Mouse (Mus musculus): ENCODE results near the gene Blcap.
"Not testable (repeated sequence)": the region's sequence is repeated elsewhere in the genome, so short reads cannot be mapped to it uniquely, and the experiment has no call there.

Gene Blcap

DNA sequence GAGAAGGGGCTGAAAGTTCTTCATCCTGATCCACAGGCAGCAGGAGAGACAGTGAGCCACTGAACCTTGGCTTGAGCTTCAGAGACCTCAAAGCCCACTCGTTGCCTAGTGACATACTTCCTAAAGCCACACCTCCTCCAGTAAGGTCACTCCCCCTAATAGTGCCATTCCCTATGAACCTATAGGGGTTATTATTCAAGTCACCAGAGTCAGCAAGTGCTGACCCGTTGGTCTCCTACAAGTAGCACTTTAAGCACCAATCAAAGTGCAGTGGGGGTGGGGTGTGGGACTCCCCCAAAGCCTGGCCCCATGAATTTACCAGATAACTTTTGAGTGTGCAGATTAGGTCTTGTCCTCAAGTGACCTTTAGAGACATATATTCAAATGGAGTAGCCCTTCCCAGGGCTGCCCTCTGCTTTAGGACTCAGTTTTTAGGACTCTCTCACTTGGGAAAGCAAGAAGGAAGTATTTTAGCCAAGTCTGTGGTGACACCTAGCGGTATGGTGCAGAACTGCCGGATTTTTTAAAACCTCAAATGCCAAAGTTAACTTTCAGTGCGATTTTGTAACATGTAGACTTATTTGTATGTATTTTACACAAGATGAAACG lies at the start of gene Blcap:
Blcap (minus strand) TSS at position 51 of the 609 bp plus-strand sequence.
- ATAC-seq (ENCODE audit: insufficient number of reproducible peaks, low FRiP score, low TSS enrichment): no peak; the same call in 1 of the 2 replicates

DNA sequence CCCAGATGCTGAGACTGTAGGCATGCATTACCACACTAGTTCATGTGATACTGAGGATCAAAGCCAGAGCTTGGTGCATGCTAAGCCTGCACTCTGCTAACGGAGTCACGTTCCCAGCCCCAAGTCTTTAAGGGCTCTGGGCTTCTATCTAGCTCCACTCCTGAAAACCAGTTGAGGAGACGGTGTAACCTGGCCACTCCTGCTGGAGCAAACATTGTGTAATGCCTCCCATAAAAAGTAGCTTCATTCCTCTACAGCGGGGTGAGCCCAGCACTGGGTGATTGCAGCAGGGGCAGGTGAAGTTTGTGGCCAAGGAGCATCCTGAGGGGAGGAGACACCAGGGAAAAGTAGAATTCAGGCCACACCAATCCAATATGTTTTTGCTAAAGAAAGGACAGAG lies 47.3 kb upstream of the Blcap start:
- ATAC-seq (ENCODE audit: insufficient number of reproducible peaks, low FRiP score, low TSS enrichment): no peak

DNA sequence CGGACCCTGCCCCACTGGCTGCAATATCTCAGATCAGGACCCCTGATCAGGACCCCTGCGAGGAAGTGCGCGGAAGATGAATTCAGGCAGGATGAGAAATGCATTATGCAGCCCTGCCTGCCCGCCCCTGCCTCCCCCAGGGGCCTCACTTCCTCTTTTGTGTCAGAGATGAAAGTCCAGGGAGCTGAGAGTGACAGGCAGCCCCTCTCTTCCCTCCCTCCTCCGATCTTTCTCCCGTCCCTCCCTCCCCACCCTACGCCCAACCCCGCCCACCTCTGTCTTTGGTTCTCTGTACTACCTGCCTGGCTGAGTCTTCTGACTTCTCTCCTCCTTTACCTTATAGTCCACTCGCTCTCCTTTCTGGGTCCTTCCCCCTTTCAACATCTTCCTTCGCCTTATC lies 42.9 kb upstream of the Blcap start:
- ATAC-seq (ENCODE audit: insufficient number of reproducible peaks, low FRiP score, low TSS enrichment): no peak

DNA sequence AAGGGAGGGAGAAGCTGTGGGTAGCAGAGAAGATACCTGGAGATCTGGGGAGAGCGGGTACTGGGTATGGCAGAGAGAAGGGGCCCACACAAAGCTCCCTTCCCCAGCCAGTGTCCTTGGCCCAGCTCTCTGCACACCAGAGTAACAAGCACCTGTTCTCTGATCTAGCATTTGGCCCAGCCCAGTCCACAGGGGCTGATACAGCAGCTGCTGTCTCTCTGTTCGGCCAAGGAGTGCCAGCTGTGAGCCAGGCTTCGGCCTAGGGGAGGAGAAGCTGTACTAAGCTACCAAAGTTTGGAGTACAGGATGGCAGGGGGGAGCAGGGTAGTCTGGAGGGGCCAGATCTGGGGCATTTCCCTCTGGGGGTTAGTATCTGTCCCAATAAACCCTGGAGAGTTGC lies 40.7 kb upstream of the Blcap start:
- ATAC-seq (ENCODE audit: insufficient number of reproducible peaks, low FRiP score, low TSS enrichment): no peak

DNA sequence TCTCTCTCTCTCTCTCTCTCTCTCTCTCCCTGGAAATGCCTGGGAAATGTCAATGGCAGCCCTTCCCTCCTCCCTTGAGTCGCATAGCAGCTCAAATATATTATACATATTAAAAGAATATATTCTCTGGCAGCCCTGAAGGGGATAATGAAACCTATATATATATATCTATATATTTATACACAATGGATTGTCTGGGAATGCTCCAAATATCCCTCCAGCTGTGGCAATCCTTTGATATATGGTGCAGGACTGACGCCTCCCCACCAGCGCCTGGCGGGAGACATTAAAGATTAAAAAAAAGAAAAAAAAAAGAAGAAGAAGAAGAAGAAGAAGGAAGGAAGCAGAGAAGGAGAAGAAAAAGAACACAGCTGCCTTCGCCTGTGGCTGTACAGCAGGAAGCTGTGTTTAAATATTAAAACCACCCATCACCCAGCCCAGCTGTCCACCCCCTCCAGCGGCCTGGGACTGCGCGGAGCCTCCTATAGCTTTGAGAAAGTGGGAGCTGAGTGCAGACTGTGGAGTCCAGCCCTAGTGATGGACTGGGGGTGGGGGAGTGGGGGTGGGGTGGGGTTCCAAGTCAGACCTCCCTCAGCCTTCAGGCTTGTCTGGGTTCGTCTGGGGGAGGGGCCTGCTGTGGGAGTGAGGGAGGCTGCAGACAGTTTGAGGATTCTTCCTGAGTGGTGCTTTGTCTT lies 36.6 kb upstream of the Blcap start:
- no peak for ATAC-seq (ENCODE audit: insufficient number of reproducible peaks, low FRiP score, low TSS enrichment)

DNA sequence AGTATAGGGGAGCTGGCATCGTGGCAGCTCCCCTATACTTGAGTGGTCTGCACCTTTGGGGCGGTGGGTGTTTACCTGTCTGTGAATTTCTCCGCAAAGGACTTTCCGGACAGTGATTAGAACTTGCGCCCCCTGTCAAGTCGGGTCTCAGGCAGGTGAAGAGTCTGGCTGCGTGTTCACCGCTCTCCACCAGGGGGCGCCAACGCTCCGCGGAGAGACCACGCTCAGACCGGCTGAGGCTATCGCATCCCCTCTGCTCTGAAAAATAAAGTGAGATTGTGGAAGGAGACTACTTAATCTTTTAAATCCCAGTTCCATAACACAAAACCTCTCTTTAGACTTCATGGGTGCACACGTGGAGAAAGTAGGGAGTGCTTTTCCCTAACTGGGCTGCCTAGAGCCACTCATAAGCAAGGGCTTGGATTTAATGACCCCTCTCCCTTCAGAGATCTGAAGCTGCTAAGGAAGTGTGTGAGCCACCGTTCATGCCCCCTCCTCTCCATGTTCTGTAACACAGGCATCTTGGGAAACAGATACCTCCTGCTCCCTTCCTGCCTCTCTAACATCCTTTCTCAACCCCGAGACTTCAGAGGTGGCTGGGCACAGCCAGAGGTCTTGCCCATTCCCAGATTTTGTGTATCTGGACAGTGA lies 34.1 kb upstream of the Blcap start:
- peak; percentile 66; the same call in 1 of the 2 replicates for ATAC-seq (ENCODE audit: insufficient number of reproducible peaks, low FRiP score, low TSS enrichment)

DNA sequence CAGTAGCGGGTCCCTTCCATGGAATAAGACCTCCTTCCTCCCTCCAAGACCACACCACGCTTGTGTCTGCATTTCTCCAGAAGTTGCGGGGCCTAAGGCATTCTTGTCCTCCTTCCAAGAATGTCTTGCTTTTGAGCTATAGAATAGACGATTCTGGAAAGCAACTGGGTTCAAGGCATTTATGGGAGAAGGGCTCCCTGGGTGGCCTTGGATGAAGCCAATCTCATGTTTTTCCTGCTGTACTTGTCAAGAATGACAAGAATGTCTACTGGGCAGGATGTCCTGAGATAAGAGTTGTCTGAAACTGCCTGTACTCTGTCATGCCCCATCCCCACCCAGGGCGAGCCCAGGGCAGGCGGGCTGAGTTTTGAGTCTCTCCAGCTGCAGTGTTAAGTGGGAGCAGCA lies 30.4 kb upstream of the Blcap start:
- no peak for ATAC-seq (ENCODE audit: insufficient number of reproducible peaks, low FRiP score, low TSS enrichment)

DNA sequence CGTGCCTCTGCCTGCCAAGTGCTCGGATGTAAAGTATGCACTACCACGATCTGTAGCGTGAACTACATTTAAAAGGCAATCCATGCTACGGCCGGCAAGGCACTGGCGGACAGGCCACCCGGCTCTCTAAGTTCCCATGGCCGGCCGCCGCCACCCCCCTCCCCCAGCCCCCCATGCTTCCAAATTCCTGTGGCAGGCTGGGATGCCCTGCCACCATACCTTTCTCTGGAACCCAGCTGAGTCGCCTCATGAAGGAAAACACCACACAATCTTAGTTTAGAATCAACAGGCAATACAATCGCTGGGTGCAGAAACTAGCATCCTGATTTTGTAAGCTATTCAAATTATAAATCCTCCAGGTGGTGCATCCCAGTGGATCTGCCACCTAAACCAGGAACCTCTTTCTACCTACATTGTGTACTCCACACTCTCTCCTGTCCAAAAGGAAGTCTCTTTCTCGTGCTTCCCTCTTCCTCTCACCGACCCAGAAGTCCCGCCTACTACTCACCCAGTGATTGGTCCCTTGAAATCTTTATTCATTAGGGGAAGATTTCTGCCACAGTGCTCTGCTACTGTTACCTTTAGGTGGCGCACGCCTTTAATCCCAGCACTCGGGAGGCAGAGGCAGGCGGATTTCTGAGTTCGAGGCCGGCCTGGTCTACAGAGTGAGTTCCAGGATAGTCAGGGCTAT lies 25.9 kb upstream of the Blcap start:
- ATAC-seq (ENCODE audit: insufficient number of reproducible peaks, low FRiP score, low TSS enrichment): no peak

DNA sequence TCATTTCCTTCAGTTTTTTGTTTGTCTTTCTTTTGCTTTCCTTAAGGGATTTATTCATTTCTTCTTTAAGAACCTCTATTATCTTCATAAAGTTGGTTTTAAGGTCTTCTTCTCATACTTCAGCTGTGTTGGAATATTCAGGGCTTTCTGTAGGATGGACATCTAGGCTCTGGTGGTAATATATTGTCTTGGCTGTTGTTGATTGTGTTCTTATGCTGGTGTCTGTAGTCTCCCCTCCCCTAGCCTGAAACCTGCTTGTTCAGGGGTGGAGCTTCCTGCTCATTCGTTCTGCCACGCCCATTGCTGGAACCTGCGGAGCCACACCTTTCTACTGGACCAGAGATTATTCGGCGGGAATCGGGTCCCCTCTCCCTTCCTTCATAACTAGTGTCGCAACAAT lies 14.3 kb upstream of the Blcap start:
- not testable (repeated sequence) for ATAC-seq (ENCODE audit: insufficient number of reproducible peaks, low FRiP score, low TSS enrichment)

DNA sequence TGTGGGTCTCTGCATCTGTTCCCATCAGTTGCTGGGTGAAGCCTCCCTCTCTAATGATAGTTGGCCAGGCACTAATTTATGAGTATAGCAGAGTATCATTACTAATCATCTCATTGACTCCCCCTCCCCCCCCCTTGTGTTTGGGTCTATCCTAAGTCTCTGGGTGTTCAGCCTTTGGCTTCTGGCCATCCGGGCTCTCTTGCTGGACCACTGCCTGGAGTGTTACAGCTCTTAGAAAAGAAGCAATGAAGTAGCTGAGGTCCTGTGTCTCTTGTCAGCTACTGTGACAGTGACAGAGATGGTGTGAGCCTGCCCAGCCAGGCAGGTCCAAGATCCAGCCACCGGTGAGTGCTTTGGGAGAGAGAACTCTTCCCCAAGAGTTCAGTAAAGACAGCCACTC lies 1.7 kb upstream of the Blcap start:
- no peak for ATAC-seq (ENCODE audit: insufficient number of reproducible peaks, low FRiP score, low TSS enrichment)

DNA sequence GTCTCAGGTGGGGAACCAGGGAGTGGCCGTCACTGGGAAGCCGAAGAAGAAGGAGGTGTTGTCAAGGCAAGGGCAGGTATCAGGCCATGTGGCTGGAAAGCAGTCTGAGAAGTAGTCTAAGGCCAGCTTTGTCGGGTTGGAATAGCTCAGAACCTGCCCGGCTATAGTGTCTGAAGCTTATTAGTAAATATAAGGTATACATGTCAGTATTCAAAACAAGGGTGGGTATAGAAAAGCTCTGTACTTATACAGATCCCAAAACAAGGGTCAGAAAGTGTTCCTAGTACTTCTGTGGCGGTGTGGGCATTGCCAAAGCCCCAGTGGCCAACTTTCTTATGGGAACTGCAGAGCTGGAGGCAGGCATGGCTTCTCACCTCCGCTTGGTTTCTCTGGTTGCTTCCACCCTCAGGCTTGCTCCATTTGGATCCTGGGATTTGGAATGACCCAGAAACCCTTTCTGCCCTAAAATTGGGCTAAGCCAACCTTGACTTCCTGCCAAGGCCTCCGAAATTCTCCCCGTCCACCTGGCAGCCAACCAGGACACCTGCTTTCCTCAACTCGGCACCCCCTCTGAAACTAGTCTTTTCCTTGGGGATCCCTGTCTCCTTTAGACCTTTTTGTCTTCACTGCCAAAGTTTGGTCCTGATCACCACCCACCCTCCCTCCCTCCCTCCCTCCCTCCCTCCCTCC lies 1.1 kb downstream of the Blcap start:
- no peak for ATAC-seq (ENCODE audit: insufficient number of reproducible peaks, low FRiP score, low TSS enrichment)

DNA sequence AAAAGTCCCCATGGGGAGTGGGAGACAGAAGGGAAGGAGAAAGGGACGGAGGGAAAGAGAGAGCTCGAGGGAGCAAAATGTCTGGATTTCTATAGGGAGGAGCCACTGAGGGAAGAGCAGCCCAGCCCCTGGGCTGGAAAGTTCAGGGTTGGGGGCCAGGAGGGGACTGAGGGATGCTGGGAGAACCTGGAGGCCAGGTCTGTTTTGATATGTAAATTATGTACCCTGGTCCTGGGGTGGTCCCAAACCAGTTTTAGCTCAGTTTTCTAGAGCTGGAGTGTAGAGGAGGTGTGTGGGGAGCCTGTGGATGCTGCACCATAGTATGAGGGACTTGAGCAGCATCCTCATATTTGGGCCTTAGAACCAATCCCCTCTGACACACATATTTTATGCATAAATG lies 2.2 kb downstream of the Blcap start:
- ATAC-seq (ENCODE audit: insufficient number of reproducible peaks, low FRiP score, low TSS enrichment): no peak

DNA sequence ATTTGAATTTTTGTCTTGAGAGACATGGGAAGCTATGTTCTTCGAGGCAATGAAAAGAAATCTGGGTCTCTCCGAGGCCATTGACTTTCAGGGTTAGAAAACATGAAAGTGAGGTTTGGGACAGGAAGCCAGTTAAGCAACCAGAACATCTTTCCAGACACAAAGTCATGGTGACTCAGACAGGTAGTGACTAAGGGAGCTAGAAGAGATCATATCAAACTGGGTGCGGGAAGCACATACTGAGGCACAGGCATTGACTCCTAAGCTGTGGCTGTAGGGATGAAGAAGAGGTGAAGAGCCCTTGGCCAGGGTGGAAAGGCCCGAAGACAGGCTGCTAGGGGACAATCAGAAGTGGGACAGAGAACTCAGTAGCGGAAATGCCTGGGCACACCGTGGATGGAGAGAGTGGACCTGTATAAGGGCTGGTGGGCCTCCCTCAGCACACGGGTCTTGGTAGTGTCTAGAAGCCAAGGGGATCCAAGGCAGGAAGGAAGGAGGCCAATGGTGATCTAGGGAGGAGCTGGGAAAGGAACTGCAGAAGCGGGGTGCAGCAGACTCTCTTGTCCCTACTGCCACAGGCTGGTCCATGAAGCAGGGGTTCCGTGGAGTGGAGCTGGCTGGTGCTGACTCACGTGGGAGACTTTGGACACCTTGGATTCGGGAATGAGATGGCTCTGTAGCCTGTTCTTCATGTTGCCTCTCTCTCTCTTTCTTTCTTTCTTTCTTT lies 3.7 kb downstream of the Blcap start:
- ATAC-seq (ENCODE audit: insufficient number of reproducible peaks, low FRiP score, low TSS enrichment): no peak

DNA sequence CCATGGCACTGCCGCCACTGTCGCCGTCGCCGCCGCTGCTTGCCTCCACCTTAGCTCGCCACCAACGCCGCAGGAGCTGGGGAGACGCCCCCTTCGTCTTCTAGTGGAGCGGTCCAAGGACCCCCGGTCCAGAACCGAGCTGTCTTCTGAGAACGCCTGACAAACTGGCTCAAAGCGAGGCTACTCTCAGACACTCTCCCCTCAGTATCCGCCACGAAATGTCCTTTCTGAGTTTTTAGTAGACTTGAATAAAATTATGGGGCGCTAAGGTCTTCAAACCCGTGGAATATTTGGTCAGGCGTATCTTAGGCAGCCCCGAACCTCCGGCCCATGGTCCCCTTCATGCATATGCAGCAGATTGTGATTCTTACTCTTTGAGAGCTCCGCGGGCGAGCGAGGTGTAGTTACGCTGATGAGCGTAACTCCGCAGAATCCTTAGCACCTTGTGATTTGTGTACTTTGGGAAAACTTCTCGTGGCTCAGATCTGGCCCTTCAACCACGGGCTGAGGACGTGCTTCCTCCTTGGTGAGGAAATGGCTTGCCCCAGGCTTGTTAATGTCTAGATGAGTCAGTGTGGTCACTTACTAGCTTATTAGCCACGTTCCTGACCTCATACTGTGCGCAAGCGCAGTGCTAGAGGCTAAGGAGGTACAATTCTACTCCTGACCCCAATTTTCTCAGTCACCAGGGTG lies 4.7 kb downstream of the Blcap start:
- ATAC-seq (ENCODE audit: insufficient number of reproducible peaks, low FRiP score, low TSS enrichment): peak; percentile 80

DNA sequence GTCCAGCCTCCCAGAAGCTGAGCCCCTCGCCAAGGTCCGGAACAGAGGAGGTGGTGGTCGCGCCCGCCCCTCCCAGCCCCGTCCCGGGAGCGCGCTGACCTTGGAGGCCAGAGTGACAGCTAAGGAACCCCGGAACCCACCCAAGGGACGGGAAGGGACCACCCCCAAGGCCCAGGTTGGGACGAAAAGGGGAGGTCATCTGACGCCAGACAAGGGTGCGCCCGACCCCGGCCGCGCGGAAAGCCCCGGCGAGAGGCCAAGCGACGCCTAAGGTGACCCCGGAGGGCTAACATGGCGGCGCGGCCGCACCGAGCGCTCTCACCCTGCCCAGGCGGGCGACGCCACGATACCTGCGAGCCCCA lies 5.2 kb downstream of the Blcap start:
- no peak for ATAC-seq (ENCODE audit: insufficient number of reproducible peaks, low FRiP score, low TSS enrichment)

DNA sequence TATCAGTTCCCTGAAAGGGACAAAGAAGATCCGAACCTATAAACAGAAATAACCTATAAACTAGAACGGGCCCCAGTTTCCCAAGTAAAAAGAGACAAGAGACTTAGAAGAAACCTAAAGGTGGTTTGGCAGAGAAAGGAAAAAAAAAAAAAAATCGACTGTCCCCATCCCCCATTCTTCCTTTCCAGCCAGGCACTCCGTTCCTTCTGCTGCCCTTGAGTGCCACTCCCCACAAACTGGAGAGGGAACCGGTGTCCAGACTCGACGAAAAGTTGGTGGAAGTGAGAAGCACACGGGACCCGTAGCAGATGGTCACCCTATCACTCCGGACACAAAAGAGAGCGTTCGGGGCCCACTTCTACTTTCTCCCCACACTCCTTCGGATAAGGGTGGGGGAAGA lies 5.6 kb downstream of the Blcap start:
- ATAC-seq (ENCODE audit: insufficient number of reproducible peaks, low FRiP score, low TSS enrichment): no peak

DNA sequence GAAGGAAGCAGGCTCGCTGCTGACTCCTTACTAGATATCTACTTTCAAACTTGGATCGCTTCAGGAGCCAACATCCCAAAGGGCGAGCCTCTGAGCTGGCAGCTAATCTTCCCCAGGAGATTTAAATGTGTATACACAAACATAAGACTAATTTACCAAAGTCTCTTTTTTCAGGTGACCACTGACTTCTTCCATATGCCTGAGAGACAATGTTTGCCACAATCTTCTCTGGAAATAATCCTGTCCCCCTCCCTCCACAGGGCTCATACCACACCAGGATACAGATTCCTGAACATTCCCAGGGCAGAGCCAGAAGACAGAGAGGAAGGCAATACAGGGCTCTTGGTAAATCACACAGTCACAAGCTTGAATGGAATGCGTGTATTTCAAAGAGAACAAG lies 6.4 kb downstream of the Blcap start:
- no peak for ATAC-seq (ENCODE audit: insufficient number of reproducible peaks, low FRiP score, low TSS enrichment)

DNA sequence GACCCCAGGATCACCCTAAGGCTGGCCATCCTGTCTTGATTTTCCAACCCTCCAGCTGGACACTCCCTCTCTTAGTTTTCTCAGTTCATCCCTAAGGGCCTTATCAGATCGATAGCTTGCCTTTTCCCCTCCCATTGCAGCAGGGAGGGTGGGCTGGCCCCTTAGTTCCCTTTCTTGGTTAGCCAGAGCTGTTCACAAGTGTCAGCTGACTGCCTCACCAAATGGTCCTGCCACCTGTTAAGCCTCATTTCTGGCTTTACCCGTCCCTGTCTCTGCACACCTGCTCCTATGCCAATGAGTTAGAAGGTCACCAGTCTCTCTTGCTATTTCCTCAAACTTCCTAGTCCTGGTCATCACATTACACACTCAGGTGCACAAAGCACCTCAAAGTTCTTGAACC lies 8.0 kb downstream of the Blcap start:
- ATAC-seq (ENCODE audit: insufficient number of reproducible peaks, low FRiP score, low TSS enrichment): no peak

DNA sequence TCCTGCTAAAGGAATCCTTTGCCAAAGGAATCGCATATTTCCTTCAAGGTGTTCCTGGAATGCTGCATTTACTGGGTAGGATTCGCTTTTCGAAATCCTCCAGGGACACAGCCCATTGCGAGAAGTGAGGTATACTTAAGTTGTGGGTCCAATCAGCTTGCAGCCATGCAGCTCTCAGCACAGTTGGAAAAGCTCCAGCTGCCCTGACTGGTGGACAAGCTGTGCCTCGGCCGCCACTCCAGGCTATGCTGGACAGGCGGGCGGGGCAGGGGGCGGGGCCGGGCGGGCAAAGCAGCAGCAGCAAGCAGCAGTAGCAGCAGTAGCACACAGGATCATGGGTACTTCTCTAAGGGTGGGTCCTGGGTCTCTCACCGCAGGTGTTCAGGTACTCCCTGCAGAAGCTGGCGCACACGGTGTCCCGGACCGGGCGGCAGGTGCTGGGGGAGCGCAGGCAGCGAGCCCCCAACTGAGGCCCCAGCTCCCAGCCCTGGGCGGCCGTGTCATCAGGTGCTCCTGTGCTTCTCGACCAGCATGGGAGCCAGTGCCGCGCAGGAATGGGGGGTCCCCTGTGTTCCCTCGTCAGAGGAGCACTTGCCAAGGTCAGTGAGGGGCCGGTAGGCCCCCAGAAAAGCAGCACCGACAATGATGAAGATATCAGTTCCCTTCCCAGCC lies 9.8 kb downstream of the Blcap start:
- ATAC-seq (ENCODE audit: insufficient number of reproducible peaks, low FRiP score, low TSS enrichment): peak; percentile 60; the same call in 1 of the 2 replicates

All from cerebellum, adult (tissue).